Mouse (Mus musculus) brain, adult 10 weeks (tissue): ENCODE measurements around the gene Esam. TPM values are rescaled to one million over a fixed set of nuclear protein-coding genes. Genes with fewer than 3 reads are reported as not detected.

ENCODE experiments used
- polyA plus RNA-seq: library from polyadenylated mRNA; stranded (reverse); fragments of 350-450 nt; fragmentation: Illumina TruSeq; extraction: RNeasy Lipid Tissue Mini Kit (QIAGEN cat#74804); gene quantifications from one replicate; pipeline ENCODE4 v1.2.3, GENCODE M21; 2015; ENCODE audit warnings: low read depth, low replicate concordance

The Esam gene
- 23.7 TPM for polyA plus RNA-seq

GRCm38 (mm10) chr9:37527396-37528224, at the start of gene Esam:
Esam (plus strand) TSS chr9:37528078.

GRCm38 (mm10) chr9:37488611-37489396, 39.1 kb upstream of the Esam start, which contains the start of gene Msantd2:
Msantd2 (plus strand) TSS chr9:37489319.

DNA sequence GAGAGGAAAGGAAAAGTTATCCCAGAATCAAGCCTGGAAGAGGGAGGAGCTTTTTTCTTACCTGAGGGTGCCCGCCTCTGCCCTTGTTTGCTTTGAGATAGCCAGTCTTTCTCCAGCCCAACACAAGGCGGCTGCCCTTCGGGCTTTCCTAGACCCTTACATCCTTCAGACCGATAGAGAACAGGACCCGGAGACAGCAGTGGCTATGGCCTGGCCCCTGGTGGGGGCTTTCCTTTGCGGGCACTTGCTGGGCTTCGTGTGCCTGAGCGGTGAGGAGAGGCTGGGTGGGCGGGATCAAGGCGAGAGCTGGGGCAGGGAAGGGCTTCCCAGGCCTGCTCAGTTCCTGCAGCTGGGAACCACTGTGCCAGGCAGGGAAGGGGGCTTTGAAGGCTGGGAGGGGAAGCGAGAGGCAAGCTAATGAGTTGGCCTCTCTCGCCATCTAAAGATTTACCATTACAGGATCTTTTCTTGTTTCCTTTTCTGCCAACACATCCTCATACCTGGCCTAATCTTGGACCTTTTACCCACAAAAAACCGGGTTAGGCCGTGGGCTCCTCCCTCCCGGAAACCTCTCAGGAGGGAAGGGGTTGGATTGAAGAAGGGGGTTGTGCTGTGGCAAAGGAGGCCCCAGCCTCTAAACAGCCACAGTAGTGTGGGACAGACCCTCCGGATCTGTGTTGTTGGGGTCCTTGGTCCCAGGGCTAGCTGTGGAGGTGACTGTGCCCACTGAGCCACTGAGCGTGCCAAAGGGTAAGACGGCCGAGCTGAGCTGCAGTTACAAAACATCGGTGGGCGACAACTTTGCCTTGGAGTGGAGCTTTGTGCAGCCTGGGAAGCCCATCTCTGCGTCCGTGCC, 11.5 kb downstream of the Esam start, which contains the start of gene Vsig2:
Gene Vsig2, plus strand, starts transcription at position 86 of the 856 bp plus-strand sequence.

DNA sequence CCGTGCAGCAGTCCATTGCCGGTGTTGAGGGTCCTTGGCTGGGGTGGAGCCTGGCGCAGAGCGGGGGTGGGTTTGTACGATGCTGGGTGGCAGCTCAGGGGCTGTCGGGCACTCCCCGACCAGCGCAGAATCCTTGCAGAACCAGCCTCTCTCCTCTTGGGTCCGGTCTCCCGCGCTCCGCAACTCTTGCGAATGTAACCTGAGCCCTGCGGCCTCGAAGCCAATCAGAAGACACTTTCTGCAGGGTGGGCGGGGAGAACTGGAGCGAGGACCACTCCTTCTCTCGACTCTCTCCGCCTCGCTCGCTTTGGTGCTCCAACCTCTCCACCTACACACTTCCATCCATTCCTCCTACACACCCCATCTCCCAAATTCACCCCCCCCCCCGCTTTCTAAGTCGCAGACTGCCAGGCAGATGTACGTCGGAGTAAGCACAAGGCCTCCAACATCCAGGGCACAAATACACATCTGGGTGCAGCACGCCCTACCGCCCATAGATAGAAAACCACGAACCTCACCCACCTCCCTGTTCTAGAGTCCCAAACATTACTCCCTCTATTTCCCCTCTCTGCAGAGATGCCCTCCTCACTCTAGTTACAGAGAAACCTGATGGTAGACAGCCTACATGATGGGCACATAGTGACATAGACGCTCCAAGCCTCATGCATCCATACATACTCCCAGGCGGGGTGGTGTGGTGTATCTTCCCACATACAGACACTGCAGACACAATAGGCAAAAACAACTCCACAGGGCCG, 24.8 kb downstream of the Esam start, which contains the start of gene Nrgn:
Gene Nrgn, minus strand, starts transcription at position 369 of the 758 bp plus-strand sequence.

GRCm38 (mm10) chr9:37554838-37555748, 27.2 kb downstream of the Esam start, which contains the start of gene Siae:
Siae (plus strand) TSS chr9:37555698.

Other genes starting within 250 kb of the Esam start
- 1.9 TPM for gene Ccdc15, start 179.6 kb upstream of the Esam start, polyA plus RNA-seq
- 63.0 TPM for gene Hepacam, start 160.7 kb upstream of the Esam start, polyA plus RNA-seq
- 3.5 TPM for gene Robo4, start 126.2 kb upstream of the Esam start, polyA plus RNA-seq
- gene Robo3, start 94.8 kb upstream of the Esam start, polyA plus RNA-seq, result 18.1 TPM
- 22.5 TPM for gene Msantd2, start 38.8 kb upstream of the Esam start, polyA plus RNA-seq
- 5.3 TPM for gene Vsig2, start 11.2 kb downstream of the Esam start, polyA plus RNA-seq
- 1,626 TPM for gene Nrgn, start 24.8 kb downstream of the Esam start, polyA plus RNA-seq
- gene Siae, start 27.6 kb downstream of the Esam start, polyA plus RNA-seq, result 19.7 TPM
- gene Spa17, start 85.6 kb downstream of the Esam start, polyA plus RNA-seq, result 9.7 TPM
- gene Tbrg1, start 129.2 kb downstream of the Esam start, polyA plus RNA-seq, result 69.8 TPM
- gene Panx3, start 141.2 kb downstream of the Esam start, polyA plus RNA-seq, result not detected
- not detected for gene Olfr160, start 188.2 kb downstream of the Esam start, polyA plus RNA-seq
- gene Olfr874, start 217.0 kb downstream of the Esam start, polyA plus RNA-seq, result not detected
- not detected for gene Olfr875, start 243.8 kb downstream of the Esam start, polyA plus RNA-seq